Mouse (Mus musculus) ovary, postnatal 10 days (tissue): ENCODE measurements around the gene Gm49366.
"Not testable (repeated sequence)": the region's sequence is repeated elsewhere in the genome, so short reads cannot be mapped to it uniquely, and the experiment has no call there.

Experiments
- DNase-seq: peaks from one replicate; pipeline ENCODE4 v3.0.0; 2022; ENCODE audit warnings: low spot score

Gm49366 gene

GRCm38 (mm10) chr12:84038691-84039111 lies at the start of gene Gm49366:
Gm49366 (plus strand) TSS chr12:84038935.
- DNase-seq, result not testable (repeated sequence)

DNA sequence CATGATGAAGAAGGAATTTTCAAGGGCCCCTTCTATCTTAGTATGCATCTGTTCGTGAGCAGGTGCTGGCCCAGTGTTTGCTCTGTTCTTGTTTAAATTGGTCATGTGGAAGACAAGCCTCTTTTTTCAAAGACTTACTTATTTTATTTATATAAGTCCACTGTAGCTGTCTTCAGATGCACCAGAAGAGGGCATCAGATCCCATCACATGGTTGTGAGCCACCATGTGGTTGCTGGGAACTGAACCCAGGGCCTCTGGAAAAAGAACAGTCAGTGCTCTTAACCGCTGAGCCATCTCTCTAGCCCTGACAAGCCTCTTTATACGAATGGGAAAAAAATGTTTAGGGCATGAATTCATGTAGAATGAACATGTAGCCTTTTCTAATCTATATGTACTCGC lies 49.4 kb upstream of the Gm49366 start:
- no peak for DNase-seq

DNA sequence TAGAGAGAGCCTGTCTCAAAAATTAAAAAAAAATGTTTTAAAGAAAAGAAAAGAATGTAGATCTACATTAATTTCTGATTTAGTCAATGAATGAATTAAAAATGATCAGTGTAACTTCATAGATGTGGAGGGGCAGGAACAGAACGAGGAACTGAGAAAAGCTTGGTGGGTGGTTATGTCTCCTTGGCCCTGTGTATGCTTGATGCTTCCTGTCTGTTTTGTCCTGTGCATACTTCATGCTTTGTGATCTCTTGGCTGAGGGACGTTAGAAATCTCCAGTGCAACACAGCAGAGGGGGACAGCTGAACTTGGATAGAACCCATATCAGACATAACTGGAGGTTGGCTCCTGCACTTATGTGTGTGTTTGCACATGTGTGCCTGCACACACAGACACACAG lies 41.5 kb upstream of the Gm49366 start:
- no peak for DNase-seq

DNA sequence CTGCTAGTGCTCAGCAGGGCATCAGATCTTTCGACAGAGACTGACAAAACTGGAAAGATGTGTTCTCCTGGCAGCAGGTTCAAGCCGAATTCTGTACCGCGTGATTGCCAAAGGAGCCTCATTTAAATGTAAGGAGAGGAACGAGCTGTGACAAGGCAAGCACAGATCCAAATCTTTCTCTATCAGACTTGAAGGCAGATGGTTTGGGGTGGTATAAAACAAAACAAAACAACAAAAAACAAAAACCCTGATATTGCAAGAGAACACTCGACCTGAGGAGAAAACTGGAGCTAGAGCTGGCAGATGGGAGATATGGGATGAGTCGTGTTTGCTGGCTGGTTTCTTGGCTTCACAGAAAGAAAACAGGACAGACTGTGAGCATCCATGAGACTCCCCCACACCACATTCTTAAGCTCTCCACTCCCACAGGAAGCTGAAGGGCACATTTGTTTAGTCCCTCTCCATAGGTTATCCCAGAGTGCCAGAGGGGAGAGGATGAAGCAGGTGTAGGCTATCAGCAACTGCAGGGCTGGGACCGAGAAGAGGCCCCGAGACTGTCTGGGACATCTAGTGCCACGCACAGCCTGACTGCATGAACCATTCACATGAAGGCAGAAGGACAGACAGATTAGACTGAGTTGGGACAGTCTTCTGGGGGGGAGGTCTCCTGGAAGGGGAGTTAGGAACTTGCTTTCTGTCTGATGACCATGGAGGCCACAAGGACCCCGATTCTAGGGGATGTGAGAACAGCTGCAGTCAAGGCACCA lies 40.2 kb upstream of the Gm49366 start:
- no peak for DNase-seq

- DNase-seq, result not testable (repeated sequence)
Observed at GRCm38 (mm10) chr12:83999237-83999636, 39.5 kb upstream of the Gm49366 start.

DNA sequence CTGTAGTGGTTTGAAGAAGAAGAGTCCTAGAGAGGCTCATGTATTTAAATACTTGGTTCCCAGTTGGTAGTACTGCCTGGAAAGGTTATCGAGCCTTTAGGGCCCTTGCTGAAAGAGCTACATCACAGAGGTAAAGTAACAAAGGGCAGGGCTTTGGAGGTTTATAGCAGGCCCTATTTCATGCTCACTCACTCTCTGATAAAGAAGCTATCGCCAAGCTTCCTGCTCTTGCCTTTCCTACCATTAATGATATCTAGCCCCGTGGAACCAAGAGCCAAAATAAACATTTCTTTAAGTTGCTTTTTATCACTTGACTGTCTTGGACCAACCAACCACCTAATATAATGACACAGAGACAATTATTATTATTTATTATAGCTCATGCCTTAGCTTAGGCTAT lies 38.3 kb upstream of the Gm49366 start:
- no peak for DNase-seq

DNA sequence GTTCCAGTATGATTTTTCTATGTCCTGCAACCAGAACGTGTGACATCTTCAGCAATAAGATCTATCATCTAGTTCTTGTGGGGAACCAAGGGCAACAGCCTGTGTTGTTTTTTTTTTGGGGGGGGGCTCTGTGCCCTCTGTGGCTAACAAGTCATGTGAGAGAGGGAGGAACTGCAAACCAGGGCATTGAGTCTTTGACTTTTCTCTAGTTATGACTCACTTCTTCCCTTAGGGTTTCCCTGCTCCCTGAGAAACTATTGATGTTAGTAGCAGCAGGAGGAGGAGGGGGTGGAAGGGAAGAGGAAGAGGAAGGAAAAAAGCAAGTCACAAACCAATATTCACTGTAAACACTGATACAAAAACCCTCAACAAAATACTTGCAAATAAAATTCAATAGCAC lies 34.9 kb upstream of the Gm49366 start:
- no peak for DNase-seq

DNA sequence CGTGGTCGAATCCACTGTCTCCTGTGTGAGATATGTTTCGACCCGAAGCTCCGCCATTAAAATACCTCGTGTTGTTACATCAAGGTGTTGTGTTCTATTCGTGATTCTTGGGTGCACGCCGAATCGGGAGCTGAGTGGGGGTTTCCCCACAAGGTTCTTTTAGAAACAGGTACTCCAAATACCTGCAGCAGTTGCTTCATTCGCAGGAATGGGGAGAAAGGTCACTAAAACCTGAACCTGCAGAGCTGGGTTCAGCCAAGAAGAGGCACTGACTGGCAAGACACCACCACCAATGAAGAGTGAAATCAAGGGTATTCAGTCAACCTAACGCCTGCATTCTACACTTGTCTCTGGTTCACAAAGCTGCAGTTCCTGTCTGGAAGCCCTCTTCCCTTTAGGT lies 30.5 kb upstream of the Gm49366 start:
- no peak for DNase-seq

- DNase-seq, result no peak
Observed at GRCm38 (mm10) chr12:84008729-84009128, 30.0 kb upstream of the Gm49366 start.

DNA sequence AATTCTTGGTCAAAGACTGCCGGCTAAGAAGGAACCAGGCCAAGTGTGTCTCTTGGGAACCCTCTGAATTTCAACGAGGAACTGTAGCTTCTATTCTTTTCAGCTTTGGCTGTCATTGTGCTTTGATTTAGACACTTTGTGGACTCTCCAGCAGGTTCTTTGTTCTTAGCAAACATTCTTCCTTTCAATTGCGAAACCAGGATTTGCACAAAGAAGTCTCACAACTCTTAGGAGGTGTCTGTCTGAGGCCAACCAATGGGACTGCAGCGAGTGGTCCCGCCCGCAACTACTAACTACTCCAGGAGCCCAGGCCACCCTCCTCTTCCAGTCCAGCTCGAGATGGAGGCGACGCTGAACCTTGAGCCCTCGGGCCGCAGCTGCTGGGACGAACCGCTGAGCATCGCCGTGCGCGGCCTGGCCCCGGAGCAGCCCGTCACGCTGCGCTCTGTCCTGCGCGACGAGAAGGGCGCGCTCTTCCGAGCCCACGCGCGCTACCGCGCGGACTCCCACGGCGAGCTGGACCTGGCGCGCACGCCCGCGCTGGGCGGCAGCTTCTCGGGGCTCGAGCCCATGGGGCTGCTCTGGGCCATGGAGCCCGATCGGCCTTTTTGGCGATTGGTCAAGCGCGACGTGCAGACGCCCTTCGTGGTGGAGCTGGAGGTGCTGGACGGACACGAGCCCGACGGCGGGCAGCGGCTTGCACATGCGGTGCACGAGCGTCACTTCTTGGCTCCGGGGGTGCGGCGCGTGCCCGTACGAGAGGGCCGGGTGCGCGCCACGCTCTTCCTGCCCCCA lies 29.4 kb upstream of the Gm49366 start, which contains the start of gene Acot1:
Gene Acot1 (plus strand): TSS at position 320 of the 795 bp plus-strand sequence.
- peak; percentile 22 for DNase-seq

DNA sequence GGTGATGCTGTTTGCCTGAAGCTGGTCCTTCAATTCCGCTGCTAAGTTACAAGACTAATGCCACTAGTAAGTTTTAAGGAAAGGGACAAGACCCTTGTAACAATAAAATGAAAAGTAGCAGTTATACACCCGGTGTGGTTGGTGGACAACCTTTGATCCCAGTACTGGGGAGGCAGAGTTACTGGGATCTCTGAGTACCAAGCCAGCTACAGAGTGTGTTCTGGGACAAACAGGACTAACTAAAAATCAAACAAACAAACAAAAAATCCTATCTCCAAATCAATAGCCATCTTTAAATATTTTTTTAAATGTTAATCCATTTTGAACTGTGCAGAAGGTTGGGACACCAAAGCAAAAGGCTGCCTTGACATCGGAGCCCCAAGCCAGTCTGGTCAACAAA lies 28.5 kb upstream of the Gm49366 start:
- no peak for DNase-seq

- DNase-seq, result peak; percentile 40
Observed at GRCm38 (mm10) chr12:84011251-84012040, 27.3 kb upstream of the Gm49366 start.

- DNase-seq, result no peak
Observed at GRCm38 (mm10) chr12:84013130-84013529, 25.6 kb upstream of the Gm49366 start.

DNA sequence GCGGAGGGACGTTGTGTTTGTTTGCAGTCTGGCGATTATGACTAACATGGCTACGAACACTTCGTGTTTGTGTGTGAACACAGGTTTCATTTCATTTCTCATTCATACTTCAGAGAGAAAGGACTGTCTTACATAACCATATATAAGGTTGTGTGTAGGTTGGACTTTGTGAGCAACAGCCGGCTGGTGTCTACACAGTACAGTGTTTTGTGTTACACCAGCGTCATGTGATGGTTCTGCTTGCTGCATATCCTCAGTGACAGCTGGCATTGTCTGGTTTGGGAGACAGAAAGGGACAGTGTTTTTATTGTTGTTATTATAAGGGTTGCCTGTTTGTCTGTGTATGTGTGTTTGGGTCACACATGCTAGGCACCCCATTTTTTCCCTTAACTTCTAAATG lies 25.0 kb upstream of the Gm49366 start:
- DNase-seq, result no peak

DNA sequence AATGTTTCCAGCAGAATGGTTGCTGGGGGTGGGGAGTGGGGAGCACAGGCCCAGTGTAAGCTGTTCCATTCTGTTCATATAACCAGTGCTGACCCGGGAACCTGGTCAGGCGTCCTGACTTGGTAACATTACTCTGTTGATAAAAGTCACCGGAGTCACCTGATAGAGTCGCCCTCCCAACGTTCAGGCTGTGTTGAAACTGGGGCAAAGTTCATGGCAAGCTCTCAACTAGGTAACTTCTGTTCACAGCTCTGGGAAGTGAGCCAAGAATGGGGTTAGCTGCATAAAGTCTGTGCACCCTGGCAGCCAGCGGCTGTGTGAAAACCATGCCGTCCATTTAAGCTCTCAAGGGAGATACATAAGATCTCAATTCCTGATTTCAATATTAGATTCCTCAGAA lies 18.2 kb upstream of the Gm49366 start:
- DNase-seq, result not testable (repeated sequence)

DNA sequence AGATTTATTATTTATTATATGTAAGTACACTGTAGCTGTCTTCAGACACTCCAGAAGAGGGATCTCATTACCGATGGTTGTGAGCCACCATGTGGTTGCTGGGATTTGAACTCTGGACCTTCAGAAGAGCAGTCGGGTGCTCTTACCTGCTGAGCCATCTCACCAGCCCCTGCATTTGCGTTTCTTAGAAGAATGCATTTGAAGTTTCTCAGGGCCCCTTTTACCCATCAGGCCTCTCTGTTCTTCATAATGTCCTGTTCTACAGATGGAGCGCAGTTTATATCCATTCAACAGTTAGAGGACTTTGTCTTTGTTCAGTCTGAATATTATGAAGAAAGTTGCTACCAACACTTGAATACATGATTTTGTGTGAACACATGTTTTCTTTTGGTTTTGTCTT lies 16.5 kb upstream of the Gm49366 start:
- DNase-seq, result not testable (repeated sequence)

GRCm38 (mm10) chr12:84023052-84023745 lies 15.5 kb upstream of the Gm49366 start:
- no peak for DNase-seq

DNA sequence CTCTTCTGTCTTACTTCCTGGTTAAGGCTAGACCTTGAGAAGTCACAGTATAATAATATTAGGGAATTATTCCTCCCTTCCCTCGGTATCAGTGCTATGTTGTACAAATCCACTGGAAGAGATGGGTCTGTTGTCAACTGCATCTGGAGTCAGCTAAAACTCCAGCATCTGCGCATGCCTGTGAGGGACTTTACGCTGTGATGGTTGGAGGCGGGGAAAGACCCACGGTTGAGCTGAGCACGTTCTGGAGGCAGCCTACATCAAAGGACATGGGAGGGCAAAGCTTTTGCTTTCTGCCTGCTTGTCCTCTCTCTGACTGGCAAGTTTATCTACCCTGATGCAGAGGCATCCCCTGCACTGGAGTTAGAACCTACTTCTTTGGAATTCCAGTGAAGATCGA lies 12.8 kb upstream of the Gm49366 start:
- DNase-seq, result no peak

DNA sequence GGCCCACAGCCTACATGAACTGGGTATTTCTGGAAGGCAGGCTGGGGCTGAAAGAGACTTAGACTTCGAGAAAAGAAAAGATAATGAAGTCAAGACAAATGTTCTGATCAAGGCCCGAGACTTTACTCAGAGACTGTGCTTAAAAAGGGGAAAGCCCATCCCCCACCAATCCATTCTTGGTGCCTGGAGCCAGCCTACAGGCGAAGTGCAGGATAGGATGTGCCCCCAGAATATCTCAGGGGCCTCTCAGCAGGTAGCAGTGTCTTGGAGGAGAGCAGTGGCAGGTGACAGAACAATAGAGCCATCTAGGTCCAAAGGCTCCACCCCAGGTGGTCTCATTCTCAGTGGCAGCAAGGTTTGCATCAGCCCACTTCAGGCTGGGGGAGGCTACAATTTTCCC lies 10.4 kb upstream of the Gm49366 start:
- not testable (repeated sequence) for DNase-seq

GRCm38 (mm10) chr12:84029043-84029442 lies 9.7 kb upstream of the Gm49366 start:
- not testable (repeated sequence) for DNase-seq

GRCm38 (mm10) chr12:84030659-84031332 lies 7.9 kb upstream of the Gm49366 start:
- DNase-seq, result peak; percentile 39
